Mouse (Mus musculus) heart, embryonic 13.5 days (tissue): Measurements from ENCODE around the gene Pibf1. TPM values are rescaled to one million over a fixed set of nuclear protein-coding genes. Genes with fewer than 3 reads are reported as not detected.

Experiments used
- ATAC-seq: fragments of 200-750 bp; cut with Nextera tagmentation; 2 replicates; pipeline ENCODE4 v1.8.0; 2017; ENCODE audit warnings: moderate TSS enrichment; ENCODE audit not compliant: insufficient number of reproducible peaks, low FRiP score, low TSS enrichment; ENCODE audit errors: extremely low read depth
- H3K27ac ChIP-seq: fragments of 300-500 bp; sonication (generic); replicated peaks from 2 replicates; pipeline ENCODE4 v1.5.1; 2015; ENCODE audit warnings: moderate library complexity, mild to moderate bottlenecking, inconsistent platforms
- H3K27me3 ChIP-seq: fragments of 300-500 bp; sonication (generic); replicated peaks from 2 replicates; pipeline ENCODE4 v1.6.1; 2015; ENCODE audit warnings: mild to moderate bottlenecking, inconsistent platforms
- H3K36me3 ChIP-seq: fragments of 300-500 bp; sonication (generic); 2 replicates; pipeline ENCODE4 v1.6.1; 2015; ENCODE audit warnings: mild to moderate bottlenecking, inconsistent platforms
- H3K4me1 ChIP-seq: fragments of 300-500 bp; sonication (generic); 2 replicates; pipeline ENCODE4 v1.6.1; 2015; ENCODE audit warnings: inconsistent platforms
- H3K4me2 ChIP-seq: fragments of 300-500 bp; sonication (generic); 2 replicates; pipeline ENCODE4 v1.6.1; 2015; ENCODE audit warnings: inconsistent platforms, mild to moderate bottlenecking, moderate library complexity
- H3K4me3 ChIP-seq: fragments of 300-500 bp; sonication (generic); 2 replicates; pipeline ENCODE4 v1.5.1; 2015; ENCODE audit warnings: moderate library complexity, mild to moderate bottlenecking, inconsistent platforms
- H3K9ac ChIP-seq: fragments of 300-500 bp; sonication (generic); 2 replicates; pipeline ENCODE4 v1.6.1; 2015; ENCODE audit warnings: inconsistent platforms, mild to moderate bottlenecking, moderate library complexity
- H3K9me3 ChIP-seq: fragments of 300-500 bp; sonication (generic); 2 replicates; pipeline ENCODE4 v1.6.1; 2016; ENCODE audit warnings: inconsistent platforms
- WGBS: fragments of 180-500 bp; shearing (Covaris S2); methylation state at CpG from one replicate; pipeline ENCODE4 v1.1.7; 2015; ENCODE audit warnings: mixed read lengths; 5-methylcytosine and 5-hydroxymethylcytosine counted together
- polyA plus RNA-seq: library from polyadenylated mRNA; unstranded; fragments of >200 nt; fragmentation: Nextera tagmentation; extraction: Ambion mirVana; gene quantifications from 2 replicates; pipeline ENCODE4 v1.2.1, GENCODE M21; 2015

The Pibf1 gene
- polyA plus RNA-seq, 1 experiment from 2014 or later = 13.3 TPM

DNA sequence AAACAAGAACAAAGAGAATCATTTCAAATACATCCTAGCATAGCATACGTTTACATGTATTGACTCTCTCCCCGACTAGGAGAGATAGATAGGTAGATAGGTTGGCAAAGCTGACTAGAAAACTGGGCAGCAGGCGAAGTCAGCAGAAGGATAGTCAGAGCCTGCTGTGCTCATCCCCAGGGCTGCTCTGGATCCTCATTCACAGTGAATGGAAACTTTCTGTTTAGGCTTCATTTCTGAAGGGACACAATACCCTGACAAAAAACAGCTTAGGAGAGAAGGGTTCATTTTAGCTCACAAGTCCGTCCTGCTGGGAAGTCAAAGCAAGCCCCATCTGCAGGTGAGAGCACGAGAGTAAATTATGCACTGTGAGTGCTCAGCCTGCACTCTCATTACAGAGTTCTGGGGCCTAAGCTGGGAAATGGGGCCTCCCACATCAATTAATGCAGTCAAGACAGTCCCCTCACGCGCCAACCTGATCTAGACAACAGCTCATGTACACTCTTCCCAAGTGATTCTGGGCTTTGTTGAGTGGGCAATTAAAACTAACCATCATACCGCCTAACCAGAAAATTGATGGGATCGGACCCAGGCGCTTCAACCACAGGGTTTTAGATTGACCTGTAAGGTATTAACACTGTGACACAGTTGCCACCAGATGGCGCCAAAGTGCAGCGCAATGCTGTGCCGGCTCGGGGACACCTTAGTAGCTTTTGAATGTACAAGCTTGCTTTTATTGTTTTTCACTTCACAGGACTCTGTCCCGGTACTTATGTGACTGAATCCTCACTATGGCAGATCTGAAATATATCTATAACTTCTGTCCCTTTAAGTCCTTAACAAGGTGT lies 42.8 kb downstream of the Pibf1 start:
- H3K9ac ChIP-seq = no peak overlapping the region
- no peaks in the 10 kb centered on the region for H3K4me1 ChIP-seq
- WGBS = 23% methylated on average over 15 of the region's 15 CpGs
- no peak overlapping the region for H3K4me3 ChIP-seq
- no peak for ATAC-seq
- H3K27ac ChIP-seq = no peak overlapping the region
- no peaks in the 10 kb centered on the region for H3K9me3 ChIP-seq
- peaks cover 36% of the 10 kb centered on the region for H3K36me3 ChIP-seq
- no peak overlapping the region for H3K4me2 ChIP-seq
- H3K27me3 ChIP-seq = no peaks in the 10 kb centered on the region

DNA sequence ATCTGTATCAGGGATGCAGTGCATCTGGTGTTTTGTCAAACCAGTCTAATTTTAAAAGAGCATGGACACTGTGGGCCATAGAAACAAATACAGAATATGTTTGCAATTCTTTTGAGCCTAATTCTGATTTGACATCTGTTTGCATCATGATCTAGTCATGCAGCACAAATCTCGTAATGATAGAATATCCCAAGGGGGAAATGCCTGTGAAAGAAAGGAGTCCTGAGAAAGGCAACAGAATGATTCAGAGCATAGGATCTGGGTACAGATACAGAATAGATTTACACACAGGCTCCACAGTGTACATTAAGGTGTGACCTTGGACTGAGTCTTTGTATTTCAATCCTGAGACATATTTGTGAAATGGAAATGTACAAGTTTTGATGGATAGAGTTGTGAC lies 47.6 kb downstream of the Pibf1 start:
- no peak overlapping the region for H3K9ac ChIP-seq
- H3K27ac ChIP-seq = no peak overlapping the region
- H3K27me3 ChIP-seq = no peaks in the 10 kb centered on the region
- H3K4me1 ChIP-seq = 0 out of 2 replicates have a peak, but pooled peaks cover 2% of the 10 kb centered on the region
- H3K4me2 ChIP-seq = no peak overlapping the region
- WGBS = 84% methylated on average over 1 of the region's 1 CpGs
- H3K36me3 ChIP-seq = peaks cover 27% of the 10 kb centered on the region
- H3K4me3 ChIP-seq = no peak overlapping the region
- ATAC-seq = no peak
- H3K9me3 ChIP-seq = no peaks in the 10 kb centered on the region

DNA sequence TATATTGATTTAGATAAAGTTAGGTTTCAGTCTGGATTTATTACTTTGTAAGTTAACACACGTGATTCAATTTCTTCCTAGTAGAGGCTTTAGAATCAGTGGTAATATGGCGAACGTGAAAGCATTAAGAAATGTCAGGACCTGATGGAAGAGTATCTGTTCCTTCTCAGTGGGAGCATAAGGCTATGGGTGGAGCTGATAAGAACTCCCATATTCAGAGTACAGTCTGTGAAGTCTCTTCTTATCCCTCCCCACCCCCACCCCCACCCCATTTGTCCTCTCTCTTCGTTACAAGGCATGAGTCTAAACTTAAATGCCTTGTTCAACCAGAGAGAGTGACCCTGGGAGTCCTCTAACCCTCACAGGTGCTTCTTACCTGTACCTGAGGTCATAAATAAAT lies 53.5 kb downstream of the Pibf1 start:
- no peak for ATAC-seq
- H3K27ac ChIP-seq = no peak overlapping the region
- no peak overlapping the region for H3K4me3 ChIP-seq
- H3K27me3 ChIP-seq = no peaks in the 10 kb centered on the region
- H3K4me1 ChIP-seq = 0 out of 2 replicates have a peak, but pooled peaks cover 2% of the 10 kb centered on the region
- 84% methylated on average over 4 of the region's 4 CpGs for WGBS
- peaks cover 57% of the 10 kb centered on the region for H3K36me3 ChIP-seq
- no peak overlapping the region for H3K4me2 ChIP-seq
- H3K9me3 ChIP-seq = no peaks in the 10 kb centered on the region
- no peak overlapping the region for H3K9ac ChIP-seq

- no peak overlapping the region for H3K4me2 ChIP-seq
- no peak overlapping the region for H3K4me3 ChIP-seq
- H3K27me3 ChIP-seq = no peaks in the 10 kb centered on the region
- H3K9ac ChIP-seq = no peak overlapping the region
- H3K4me1 ChIP-seq = no peaks in the 10 kb centered on the region
- 68% methylated on average over 6 of the region's 6 CpGs for WGBS
- no peak overlapping the region for H3K27ac ChIP-seq
- H3K9me3 ChIP-seq = no peaks in the 10 kb centered on the region
- ATAC-seq = no peak
- peaks cover 27% of the 10 kb centered on the region for H3K36me3 ChIP-seq
Observed at GRCm38 (mm10) chr14:99159940-99160339, 60.7 kb downstream of the Pibf1 start.

- no peak for ATAC-seq
Observed at GRCm38 (mm10) chr14:99163051-99163450, 63.8 kb downstream of the Pibf1 start.

DNA sequence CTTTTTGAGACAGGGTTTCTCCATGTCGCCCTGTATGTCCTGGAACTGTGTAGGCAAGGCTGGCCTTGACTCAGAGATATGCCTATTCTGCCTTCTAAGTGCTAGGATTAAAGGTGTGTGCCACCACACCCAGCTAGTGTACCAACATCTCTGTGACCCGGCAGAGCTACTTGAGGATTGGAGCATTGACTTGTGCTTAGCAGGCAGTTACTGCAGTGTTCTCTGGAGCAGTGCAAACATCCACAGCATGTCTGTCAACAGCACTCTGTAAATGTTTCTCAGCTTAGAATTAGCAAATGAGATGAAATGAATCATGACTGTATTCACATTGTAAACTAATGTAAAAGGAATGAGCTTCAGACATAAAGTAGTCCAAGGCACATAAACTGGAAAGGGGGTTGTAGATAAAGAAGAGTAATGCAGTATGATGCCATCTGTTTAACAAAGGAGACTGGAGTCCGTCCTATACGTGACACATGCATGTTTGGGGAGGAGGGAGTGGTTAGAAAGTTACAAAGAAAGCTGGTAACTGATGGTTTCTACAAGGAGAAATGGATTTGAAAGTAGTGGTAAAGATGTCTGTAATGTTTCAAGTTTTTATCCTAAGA lies 75.0 kb downstream of the Pibf1 start:
- ATAC-seq = no peak
- H3K4me2 ChIP-seq = no peak overlapping the region
- H3K27me3 ChIP-seq = no peaks in the 10 kb centered on the region
- WGBS = 78% methylated on average over 4 of the region's 4 CpGs
- H3K9ac ChIP-seq = no peak overlapping the region
- H3K4me3 ChIP-seq = no peak overlapping the region
- H3K27ac ChIP-seq = no peak overlapping the region
- 0 out of 2 replicates have a peak, but pooled peaks cover 5% of the 10 kb centered on the region for H3K4me1 ChIP-seq
- peaks cover 8% of the 10 kb centered on the region; the same call in 1 of the 2 replicates for H3K36me3 ChIP-seq
- no peaks in the 10 kb centered on the region for H3K9me3 ChIP-seq

More at GRCm38 (mm10) chr14:99163051-99163450, 63.8 kb downstream of the Pibf1 start:
- 91% methylated on average over 3 of the region's 3 CpGs for WGBS
- no peak overlapping the region for H3K9ac ChIP-seq
- H3K27ac ChIP-seq = no peak overlapping the region
- no peaks in the 10 kb centered on the region for H3K9me3 ChIP-seq
- no peaks in the 10 kb centered on the region for H3K4me1 ChIP-seq
- H3K27me3 ChIP-seq = no peaks in the 10 kb centered on the region
- H3K4me3 ChIP-seq = no peak overlapping the region
- H3K36me3 ChIP-seq = peaks cover 27% of the 10 kb centered on the region
- no peak overlapping the region for H3K4me2 ChIP-seq

DNA sequence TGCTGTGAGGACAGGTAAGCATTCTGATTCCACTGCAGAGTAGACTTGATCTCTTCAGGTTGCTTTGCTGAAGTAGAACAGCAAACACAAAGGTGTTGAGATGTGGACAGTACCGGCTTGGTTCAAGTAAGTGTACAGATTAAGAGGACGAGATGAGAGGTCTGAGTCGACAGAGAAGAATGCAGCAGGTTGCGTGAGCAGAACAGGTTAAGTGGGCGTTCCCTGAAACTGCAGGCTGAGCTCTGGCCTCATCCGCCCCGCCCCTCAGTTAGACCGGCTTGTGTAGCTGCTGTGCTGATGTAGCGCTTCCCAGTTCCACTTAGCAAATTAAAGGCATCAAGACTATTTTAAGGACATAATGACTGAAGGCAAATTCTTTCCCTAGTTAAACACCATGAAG lies 77.3 kb downstream of the Pibf1 start:
- H3K4me2 ChIP-seq = no peak overlapping the region
- no peaks in the 10 kb centered on the region for H3K9me3 ChIP-seq
- H3K36me3 ChIP-seq = peaks cover 12% of the 10 kb centered on the region
- no peak overlapping the region for H3K27ac ChIP-seq
- ATAC-seq = no peak
- no peak overlapping the region for H3K9ac ChIP-seq
- 0 out of 2 replicates have a peak, but pooled peaks cover 5% of the 10 kb centered on the region for H3K4me1 ChIP-seq
- 34% methylated on average over 9 of the region's 9 CpGs for WGBS
- no peak overlapping the region for H3K4me3 ChIP-seq
- no peaks in the 10 kb centered on the region for H3K27me3 ChIP-seq

DNA sequence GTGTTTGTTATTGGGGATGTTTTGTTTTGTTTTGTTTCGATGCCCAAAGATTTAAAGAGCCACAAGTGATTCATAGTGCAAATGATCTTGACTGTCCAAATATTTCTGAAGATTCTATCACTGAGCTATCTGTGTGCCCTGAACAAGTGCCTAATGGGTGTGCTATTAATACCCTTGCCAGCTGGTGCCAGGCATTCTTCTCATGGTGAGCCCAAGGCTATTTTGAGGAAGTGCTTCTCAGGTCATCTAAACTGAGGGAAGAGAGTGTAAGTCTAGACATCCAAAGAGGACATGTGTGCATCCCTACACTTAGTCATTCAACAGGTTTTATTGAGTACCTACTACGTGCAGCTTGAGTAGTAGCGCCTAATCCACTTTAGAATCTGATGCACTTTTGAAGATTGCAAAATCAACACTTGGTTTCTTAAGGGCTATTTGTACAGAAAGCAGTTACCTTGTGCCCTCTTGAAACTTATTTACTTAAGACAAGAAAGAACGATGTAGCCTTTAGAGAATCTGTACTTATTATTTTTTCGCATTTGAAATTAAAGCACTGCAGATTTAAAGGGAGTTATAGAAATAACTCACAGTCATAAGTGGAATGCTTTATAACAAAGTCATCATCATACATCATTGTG lies 91.0 kb downstream of the Pibf1 start:
- Histone ChIP-seq H3K4me1 (peaks cover 17% of the 10 kb centered on the region), H3K27me3 (no peaks in the 10 kb centered on the region), H3K27ac (no peak overlapping the region), H3K36me3 (0 out of 2 replicates have a peak, but pooled peaks cover 12% of the 10 kb centered on the region), H3K9ac (no peak overlapping the region), H3K4me2 (no peak overlapping the region), H3K4me3 (no peak overlapping the region), H3K9me3 (no peaks in the 10 kb centered on the region)
- no peak for ATAC-seq
- 80% methylated on average over 5 of the region's 5 CpGs for WGBS

DNA sequence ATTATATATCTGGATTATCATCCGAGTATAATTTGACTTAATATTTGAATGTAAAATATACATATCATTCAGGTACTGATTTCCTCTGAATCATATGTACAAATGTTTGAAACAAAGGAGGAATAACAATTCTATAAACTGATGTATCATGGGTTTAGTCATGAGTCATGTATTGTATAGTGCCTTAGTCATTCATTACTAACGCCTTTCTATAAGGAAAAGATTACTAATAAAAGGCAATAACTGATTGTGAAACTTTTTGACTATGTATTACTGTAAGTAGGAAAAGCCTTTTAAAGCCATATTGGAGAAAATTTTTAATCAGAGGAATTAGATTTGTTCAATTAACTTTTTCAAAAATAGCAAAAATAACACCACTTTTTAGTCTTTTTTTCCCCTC lies 106.6 kb downstream of the Pibf1 start:
- no peak overlapping the region for H3K27ac ChIP-seq
- H3K9me3 ChIP-seq = no peaks in the 10 kb centered on the region
- no peaks in the 10 kb centered on the region for H3K27me3 ChIP-seq
- no peak overlapping the region for H3K4me3 ChIP-seq
- 87% methylated on average over 2 of the region's 2 CpGs for WGBS
- no peak overlapping the region for H3K4me2 ChIP-seq
- H3K4me1 ChIP-seq = no peaks in the 10 kb centered on the region
- ATAC-seq = no peak
- H3K9ac ChIP-seq = no peak overlapping the region
- peaks cover 18% of the 10 kb centered on the region for H3K36me3 ChIP-seq

DNA sequence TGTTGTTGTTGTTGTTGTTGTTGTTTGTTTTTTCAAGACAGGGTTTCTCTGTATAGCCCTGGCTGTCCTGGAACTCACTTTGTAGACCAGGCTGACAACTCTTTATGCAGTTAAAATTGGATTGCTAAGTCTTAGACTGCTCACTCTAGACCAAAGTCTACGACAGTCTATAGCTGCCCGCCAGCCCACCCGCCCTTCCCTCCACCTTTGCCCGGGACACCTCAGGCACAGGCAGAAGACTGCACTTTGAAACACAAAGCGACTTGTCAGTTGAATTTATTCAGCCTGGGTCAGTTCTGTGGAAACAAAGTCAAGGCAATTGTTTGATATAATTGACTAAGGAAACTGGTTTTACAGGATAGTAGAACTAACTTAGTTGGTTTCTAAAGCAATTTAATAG lies 107.4 kb downstream of the Pibf1 start:
- Histone ChIP-seq H3K4me3 (no peak overlapping the region), H3K4me1 (no peaks in the 10 kb centered on the region), H3K27me3 (no peaks in the 10 kb centered on the region), H3K4me2 (no peak overlapping the region), H3K36me3 (peaks cover 24% of the 10 kb centered on the region), H3K9ac (no peak overlapping the region), H3K27ac (no peak overlapping the region), H3K9me3 (no peaks in the 10 kb centered on the region)
- no peak for ATAC-seq
- WGBS = 90% methylated on average over 5 of the region's 5 CpGs

- no peak overlapping the region for H3K27ac ChIP-seq
- H3K9me3 ChIP-seq = no peaks in the 10 kb centered on the region
- no peak overlapping the region for H3K4me3 ChIP-seq
- H3K9ac ChIP-seq = no peak overlapping the region
- no peaks in the 10 kb centered on the region for H3K4me1 ChIP-seq
- WGBS = 83% methylated on average over 5 of the region's 5 CpGs
- no peaks in the 10 kb centered on the region for H3K27me3 ChIP-seq
- no peak overlapping the region for H3K4me2 ChIP-seq
- ATAC-seq = no peak
- H3K36me3 ChIP-seq = peaks cover 24% of the 10 kb centered on the region
Observed at GRCm38 (mm10) chr14:99210431-99210830, 111.2 kb downstream of the Pibf1 start.
